Mouse (Mus musculus): ENCODE measurements around the gene Cop1. TPM values are rescaled to one million over a fixed set of nuclear protein-coding genes. Genes with fewer than 3 reads are reported as not detected.

The Cop1 gene
- polyA plus RNA-seq, 1 experiment from 2014 or later: 62.4 TPM

DNA sequence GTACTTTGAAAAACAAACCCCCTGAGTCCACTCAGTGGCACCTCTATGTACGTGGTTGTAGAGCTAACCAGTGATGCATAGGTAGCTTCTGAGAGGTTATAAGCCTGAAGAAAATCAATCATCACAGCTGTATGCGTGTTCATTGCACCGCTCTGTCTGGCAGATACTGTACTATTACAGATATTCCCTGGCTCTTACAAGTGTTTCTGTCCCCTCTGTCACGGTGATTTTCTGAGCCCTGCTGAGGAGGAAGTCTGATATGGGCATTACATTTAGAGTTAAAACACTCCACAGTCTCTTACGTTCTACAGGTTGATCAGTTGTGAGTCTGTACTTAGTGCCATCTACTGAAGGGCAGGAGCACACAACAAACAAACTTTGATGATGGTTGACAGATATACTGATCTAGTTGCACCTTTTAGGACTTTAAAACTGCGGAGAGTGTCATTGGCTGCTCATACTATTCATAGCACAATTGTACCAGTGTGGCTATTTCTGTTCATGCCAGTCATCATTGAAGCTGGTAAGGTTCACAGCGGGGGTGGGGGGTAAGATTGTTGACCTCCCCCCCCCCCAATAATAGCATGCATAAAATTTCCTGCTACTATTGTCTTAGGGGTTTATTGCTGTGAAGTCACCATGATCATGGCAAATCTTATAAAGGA is 69.4 kb downstream of the Cop1 start:
- Histone ChIP-seq H3K27ac (ENCODE audit: low read depth, low read length) (0 out of 2 replicates have a peak overlapping the region, but pooled peaks have one; percentile 12), H3K4me1 (ENCODE audit: control insufficient read depth, insufficient read depth, low read length) (no peaks in the 10 kb centered on the region), H3K4me2 (no peak overlapping the region), H3K27me3 (ENCODE audit: control insufficient read depth, insufficient read depth, low read length) (no peaks in the 10 kb centered on the region), H3K9me3 (replicated peaks; ENCODE audit: control insufficient read depth, low read length) (no peaks in the 10 kb centered on the region), H3K36me3 (ENCODE audit: control insufficient read depth, insufficient read depth, low read length) (no peaks in the 10 kb centered on the region), H3K9ac (ENCODE audit: low read depth, low read length) (no peak overlapping the region), H3K4me3 (ENCODE audit: low read depth, low read length) (no peak overlapping the region)
- 80% methylated on average over 7 of the region's 7 CpGs for WGBS (ENCODE audit: insufficient replicate concordance)
- no peak for ATAC-seq (replicated peaks; ENCODE audit: insufficient number of reproducible peaks, low FRiP score, low TSS enrichment)

DNA sequence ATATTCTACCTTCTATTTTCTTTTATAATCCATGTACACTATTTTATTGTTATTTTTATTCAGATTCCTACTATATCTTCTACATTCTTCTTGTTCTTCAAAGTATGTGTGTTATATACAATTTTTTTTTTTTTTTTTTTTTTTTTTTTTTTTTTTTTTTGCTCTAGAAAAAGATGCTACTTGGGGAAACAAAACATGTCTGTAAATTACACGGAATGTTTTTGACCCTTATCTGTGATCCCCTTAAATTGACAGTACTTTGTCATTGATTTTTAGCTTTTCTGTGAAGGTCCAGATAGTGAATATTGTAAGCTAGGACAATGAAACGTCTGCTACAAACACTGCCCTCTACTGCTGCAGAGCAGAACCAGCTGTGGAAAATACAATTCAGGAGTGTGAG is 81.5 kb downstream of the Cop1 start:
- no peaks in the 10 kb centered on the region for H3K27me3 ChIP-seq (ENCODE audit: control insufficient read depth, insufficient read depth, low read length)
- ATAC-seq (replicated peaks; ENCODE audit: insufficient number of reproducible peaks, low FRiP score, low TSS enrichment): no peak
- no peak overlapping the region for H3K9ac ChIP-seq (ENCODE audit: low read depth, low read length)
- no peaks in the 10 kb centered on the region for H3K4me1 ChIP-seq (ENCODE audit: control insufficient read depth, insufficient read depth, low read length)
- no peaks in the 10 kb centered on the region; the same call in 1 of the 2 replicates for H3K36me3 ChIP-seq (ENCODE audit: control insufficient read depth, insufficient read depth, low read length)
- H3K27ac ChIP-seq (ENCODE audit: low read depth, low read length): no peak overlapping the region
- no peak overlapping the region for H3K4me3 ChIP-seq (ENCODE audit: low read depth, low read length)
- no peak overlapping the region for H3K4me2 ChIP-seq
- 71% methylated on average over 2 of the region's 2 CpGs for WGBS (ENCODE audit: insufficient replicate concordance)
- H3K9me3 ChIP-seq (replicated peaks; ENCODE audit: control insufficient read depth, low read length): no peaks in the 10 kb centered on the region

DNA sequence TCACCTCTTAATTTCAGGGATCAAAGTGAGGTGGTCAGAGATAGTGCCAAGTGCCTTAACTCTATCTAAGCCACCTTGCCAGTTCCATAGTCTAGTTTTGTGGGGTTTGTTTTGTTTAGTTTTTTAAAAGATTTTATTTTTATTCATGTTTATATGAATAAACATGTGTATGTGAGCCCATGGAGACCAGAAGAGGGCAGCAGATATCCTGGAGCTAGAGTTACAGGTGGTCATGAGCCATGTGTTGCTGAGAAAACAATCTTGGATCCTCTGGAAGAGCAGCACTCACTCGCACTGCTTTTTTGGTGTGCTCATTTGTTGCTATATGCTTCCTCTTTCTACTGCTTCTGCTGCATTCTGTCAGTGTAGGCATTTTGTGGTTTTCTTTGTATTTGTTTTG is 90.5 kb downstream of the Cop1 start:
- 88% methylated on average over 1 of the region's 1 CpGs for WGBS (ENCODE audit: insufficient replicate concordance)
- H3K27me3 ChIP-seq (ENCODE audit: control insufficient read depth, insufficient read depth, low read length): no peaks in the 10 kb centered on the region
- no peak overlapping the region for H3K4me2 ChIP-seq
- H3K36me3 ChIP-seq (ENCODE audit: control insufficient read depth, insufficient read depth, low read length): no peaks in the 10 kb centered on the region
- H3K9me3 ChIP-seq (replicated peaks; ENCODE audit: control insufficient read depth, low read length): no peaks in the 10 kb centered on the region
- no peaks in the 10 kb centered on the region for H3K4me1 ChIP-seq (ENCODE audit: control insufficient read depth, insufficient read depth, low read length)
- no peak for ATAC-seq (replicated peaks; ENCODE audit: insufficient number of reproducible peaks, low FRiP score, low TSS enrichment)
- no peak overlapping the region for H3K27ac ChIP-seq (ENCODE audit: low read depth, low read length)
- no peak overlapping the region for H3K4me3 ChIP-seq (ENCODE audit: low read depth, low read length)
- no peak overlapping the region for H3K9ac ChIP-seq (ENCODE audit: low read depth, low read length)

DNA sequence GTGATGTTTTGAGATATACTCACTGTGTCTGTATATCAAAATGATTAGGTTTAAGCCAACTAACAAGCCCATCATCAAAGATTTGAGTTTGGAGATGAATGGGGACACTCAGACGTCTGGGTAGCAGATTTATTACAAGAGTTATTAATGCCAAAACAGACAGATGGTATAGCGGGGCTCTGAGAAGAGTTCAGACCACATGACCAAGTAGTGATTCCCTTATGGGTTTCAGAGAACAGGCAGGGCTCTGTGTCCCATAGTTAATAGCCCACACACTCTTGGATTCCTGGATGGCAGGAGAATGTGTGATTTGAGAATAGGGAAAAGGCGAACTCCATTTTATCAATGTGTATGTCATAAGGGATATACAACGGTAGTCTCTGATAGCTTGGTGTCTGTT is 98.9 kb downstream of the Cop1 start:
- Histone ChIP-seq H3K4me3 (ENCODE audit: low read depth, low read length) (no peak overlapping the region), H3K9ac (ENCODE audit: low read depth, low read length) (no peak overlapping the region), H3K27ac (ENCODE audit: low read depth, low read length) (no peak overlapping the region), H3K36me3 (ENCODE audit: control insufficient read depth, insufficient read depth, low read length) (peaks cover 9% of the 10 kb centered on the region), H3K4me1 (ENCODE audit: control insufficient read depth, insufficient read depth, low read length) (no peaks in the 10 kb centered on the region), H3K4me2 (no peak overlapping the region), H3K9me3 (replicated peaks; ENCODE audit: control insufficient read depth, low read length) (no peaks in the 10 kb centered on the region), H3K27me3 (ENCODE audit: control insufficient read depth, insufficient read depth, low read length) (no peaks in the 10 kb centered on the region)
- WGBS (ENCODE audit: insufficient replicate concordance): 82% methylated on average over 4 of the region's 4 CpGs
- no peak for ATAC-seq (replicated peaks; ENCODE audit: insufficient number of reproducible peaks, low FRiP score, low TSS enrichment)

DNA sequence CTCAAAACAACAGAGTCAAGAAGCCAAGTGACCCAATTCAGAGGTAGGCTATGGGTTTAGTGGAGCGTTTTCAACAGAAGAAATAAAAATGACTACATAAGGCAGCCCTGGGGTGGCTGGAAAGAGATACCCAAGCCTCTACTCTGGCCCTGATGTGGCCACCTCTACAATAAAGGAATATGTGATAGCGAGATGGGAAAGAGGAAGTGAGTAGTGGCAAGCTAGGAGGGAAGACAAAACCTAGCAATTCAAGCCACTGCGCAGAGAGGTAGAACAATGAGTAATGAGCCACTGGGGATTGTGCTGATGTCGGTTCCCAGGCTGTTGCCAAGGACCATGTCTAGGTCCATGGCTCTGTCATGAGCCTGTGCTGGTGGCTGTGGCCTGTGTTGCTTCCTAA is 102.0 kb downstream of the Cop1 start:
- Histone ChIP-seq H3K27me3 (ENCODE audit: control insufficient read depth, insufficient read depth, low read length) (no peaks in the 10 kb centered on the region), H3K9me3 (replicated peaks; ENCODE audit: control insufficient read depth, low read length) (no peaks in the 10 kb centered on the region), H3K4me2 (no peak overlapping the region), H3K9ac (ENCODE audit: low read depth, low read length) (no peak overlapping the region), H3K27ac (ENCODE audit: low read depth, low read length) (no peak overlapping the region), H3K4me1 (ENCODE audit: control insufficient read depth, insufficient read depth, low read length) (no peaks in the 10 kb centered on the region), H3K4me3 (ENCODE audit: low read depth, low read length) (no peak overlapping the region), H3K36me3 (ENCODE audit: control insufficient read depth, insufficient read depth, low read length) (peaks cover 9% of the 10 kb centered on the region)
- ATAC-seq (replicated peaks; ENCODE audit: insufficient number of reproducible peaks, low FRiP score, low TSS enrichment): no peak
- 89% methylated on average over 4 of the region's 4 CpGs for WGBS (ENCODE audit: insufficient replicate concordance)

DNA sequence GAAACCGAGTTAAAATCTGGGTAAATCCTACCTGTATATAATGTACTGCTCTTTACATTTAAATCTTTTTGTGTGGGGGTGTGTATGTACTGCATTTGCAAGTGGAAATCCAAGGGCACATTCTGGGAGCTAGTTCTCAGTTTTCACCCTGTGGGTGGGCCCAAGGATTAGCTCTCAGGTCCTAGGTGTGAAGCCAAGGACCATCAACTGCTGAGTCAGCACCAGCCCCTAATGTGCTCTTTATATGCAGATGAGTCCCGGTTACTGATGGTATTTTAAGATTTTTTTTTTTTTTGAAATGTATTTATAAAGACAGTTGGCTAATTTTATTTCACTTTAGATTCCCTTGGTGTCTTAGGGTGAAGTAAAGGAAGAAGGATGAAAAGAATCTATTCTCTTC is 110.2 kb downstream of the Cop1 start:
- Histone ChIP-seq H3K4me1 (ENCODE audit: control insufficient read depth, insufficient read depth, low read length) (no peaks in the 10 kb centered on the region), H3K27me3 (ENCODE audit: control insufficient read depth, insufficient read depth, low read length) (no peaks in the 10 kb centered on the region), H3K36me3 (ENCODE audit: control insufficient read depth, insufficient read depth, low read length) (peaks cover 8% of the 10 kb centered on the region; the same call in 1 of the 2 replicates), H3K4me3 (ENCODE audit: low read depth, low read length) (no peak overlapping the region), H3K4me2 (no peak overlapping the region), H3K9me3 (replicated peaks; ENCODE audit: control insufficient read depth, low read length) (no peaks in the 10 kb centered on the region), H3K9ac (ENCODE audit: low read depth, low read length) (no peak overlapping the region), H3K27ac (ENCODE audit: low read depth, low read length) (no peak overlapping the region)
- WGBS (ENCODE audit: insufficient replicate concordance): 55% methylated on average over 2 of the region's 2 CpGs
- ATAC-seq (replicated peaks; ENCODE audit: insufficient number of reproducible peaks, low FRiP score, low TSS enrichment): no peak

DNA sequence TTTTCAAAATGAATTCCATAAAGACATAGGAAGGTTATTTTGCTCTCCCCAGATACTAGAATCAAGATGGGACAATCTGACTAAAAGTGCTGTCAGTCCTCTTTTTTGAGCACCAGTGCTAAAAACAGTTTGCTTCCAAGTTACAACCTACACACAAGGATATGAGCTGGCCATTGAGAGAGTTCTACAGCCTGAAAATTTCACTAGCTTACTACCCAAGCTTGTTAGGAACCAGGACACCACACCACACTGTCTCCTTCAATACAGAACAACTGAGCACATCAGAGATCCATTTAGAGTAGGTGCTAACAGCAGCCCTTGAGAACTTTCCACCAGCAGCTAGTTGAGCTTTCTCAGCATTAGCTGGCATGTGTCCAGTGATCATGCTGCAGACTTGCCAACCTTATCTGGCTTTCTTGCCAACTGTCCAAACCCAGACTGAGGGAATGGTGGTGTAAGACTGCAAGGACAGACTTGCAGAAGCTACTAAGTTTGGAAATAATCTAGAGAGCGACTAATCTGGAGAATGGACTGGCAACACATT is 123.0 kb downstream of the Cop1 start:
- H3K9me3 ChIP-seq (replicated peaks; ENCODE audit: control insufficient read depth, low read length): no peaks in the 10 kb centered on the region
- ATAC-seq (replicated peaks; ENCODE audit: insufficient number of reproducible peaks, low FRiP score, low TSS enrichment): no peak
- 61% methylated on average over 1 of the region's 1 CpGs for whole genome bisulfite sequencing (ENCODE audit: insufficient replicate concordance)
- H3K36me3 ChIP-seq (ENCODE audit: control insufficient read depth, insufficient read depth, low read length): no peaks in the 10 kb centered on the region; the same call in 1 of the 2 replicates
- no peak overlapping the region for H3K27ac ChIP-seq (ENCODE audit: low read depth, low read length)
- no peak overlapping the region for H3K4me2 ChIP-seq
- H3K4me1 ChIP-seq (ENCODE audit: control insufficient read depth, insufficient read depth, low read length): peaks cover 5% of the 10 kb centered on the region; the same call in 1 of the 2 replicates
- H3K4me3 ChIP-seq (ENCODE audit: low read depth, low read length): no peak overlapping the region
- H3K27me3 ChIP-seq (ENCODE audit: control insufficient read depth, insufficient read depth, low read length): no peaks in the 10 kb centered on the region
- H3K9ac ChIP-seq (ENCODE audit: low read depth, low read length): no peak overlapping the region

DNA sequence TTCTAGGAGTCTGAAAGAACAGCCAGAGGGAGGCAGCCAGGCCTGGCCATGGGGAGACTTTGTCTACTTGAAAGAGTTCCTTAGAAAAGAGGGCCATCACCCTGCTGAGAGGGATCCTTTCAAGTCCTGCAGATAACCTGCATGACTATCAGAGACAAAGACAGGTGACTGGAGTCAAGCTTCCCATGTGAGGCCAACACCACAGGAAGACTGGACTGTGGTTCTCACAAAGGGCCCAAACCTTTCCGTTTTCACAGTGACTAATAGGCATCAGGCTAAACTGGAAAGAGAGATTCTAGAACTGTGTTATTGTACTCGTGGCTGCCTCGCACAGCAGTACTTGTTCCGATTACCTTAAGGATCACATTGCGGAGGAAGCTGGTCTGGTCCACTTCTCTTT is 126.6 kb downstream of the Cop1 start:
- no peaks in the 10 kb centered on the region for H3K36me3 ChIP-seq (ENCODE audit: control insufficient read depth, insufficient read depth, low read length)
- ATAC-seq (replicated peaks; ENCODE audit: insufficient number of reproducible peaks, low FRiP score, low TSS enrichment): no peak
- 77% methylated on average over 5 of the region's 5 CpGs for WGBS (ENCODE audit: insufficient replicate concordance)

DNA sequence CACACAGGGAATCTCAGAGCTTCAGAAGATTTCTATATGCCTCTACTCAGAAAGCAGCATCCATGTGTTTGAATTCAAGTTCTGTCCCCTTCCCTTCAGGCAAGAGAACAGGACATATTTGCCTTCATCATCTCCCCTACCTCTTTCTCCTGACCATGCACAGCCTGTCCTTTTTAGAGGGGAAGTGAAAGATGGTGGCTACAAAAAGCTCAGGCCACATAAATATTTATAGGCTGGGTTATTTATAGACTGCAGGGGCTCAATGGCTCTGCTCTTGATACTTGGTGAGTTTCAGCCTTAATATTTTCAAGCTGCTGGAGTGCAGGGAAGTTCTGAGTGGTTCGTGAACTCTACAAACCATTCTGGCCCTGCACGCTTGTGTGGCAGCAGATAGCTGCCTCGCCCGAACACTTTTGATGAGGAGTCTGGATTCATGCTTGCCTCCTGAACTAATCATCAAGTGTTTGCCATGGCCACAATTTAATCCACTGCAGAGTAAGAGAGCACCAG is 139.8 kb downstream of the Cop1 start:
- H3K27ac ChIP-seq (ENCODE audit: low read depth, low read length): 0 out of 2 replicates have a peak overlapping the region, but pooled peaks have one; percentile 29
- no peak overlapping the region for H3K4me2 ChIP-seq
- no peak overlapping the region for H3K9ac ChIP-seq (ENCODE audit: low read depth, low read length)
- H3K36me3 ChIP-seq (ENCODE audit: control insufficient read depth, insufficient read depth, low read length): no peaks in the 10 kb centered on the region
- no peak overlapping the region for H3K4me3 ChIP-seq (ENCODE audit: low read depth, low read length)
- H3K9me3 ChIP-seq (replicated peaks; ENCODE audit: control insufficient read depth, low read length): no peaks in the 10 kb centered on the region
- no peaks in the 10 kb centered on the region; the same call in 1 of the 2 replicates for H3K4me1 ChIP-seq (ENCODE audit: control insufficient read depth, insufficient read depth, low read length)
- WGBS (ENCODE audit: insufficient replicate concordance): 70% methylated on average over 4 of the region's 4 CpGs
- no peak for ATAC-seq (replicated peaks; ENCODE audit: insufficient number of reproducible peaks, low FRiP score, low TSS enrichment)
- H3K27me3 ChIP-seq (ENCODE audit: control insufficient read depth, insufficient read depth, low read length): no peaks in the 10 kb centered on the region

More for the DNA sequence above, 126.6 kb downstream of the Cop1 start:
- peaks cover 5% of the 10 kb centered on the region; the same call in 1 of the 2 replicates for H3K4me1 ChIP-seq (ENCODE audit: control insufficient read depth, insufficient read depth, low read length)
- H3K27ac ChIP-seq (ENCODE audit: low read depth, low read length): no peak overlapping the region
- H3K9me3 ChIP-seq (replicated peaks; ENCODE audit: control insufficient read depth, low read length): no peaks in the 10 kb centered on the region
- H3K27me3 ChIP-seq (ENCODE audit: control insufficient read depth, insufficient read depth, low read length): no peaks in the 10 kb centered on the region
- no peak overlapping the region for H3K9ac ChIP-seq (ENCODE audit: low read depth, low read length)
- no peak overlapping the region for H3K4me3 ChIP-seq (ENCODE audit: low read depth, low read length)
- H3K4me2 ChIP-seq: no peak overlapping the region

Data from heart, embryonic 11.5 days (tissue).